Mouse (Mus musculus): ENCODE data around the gene Dohh. TPM values are rescaled to one million over a fixed set of nuclear protein-coding genes. Genes with fewer than 3 reads are reported as not detected.

The Dohh gene
- polyA plus RNA-seq, 1 experiment from 2014 or later = 90.4 TPM

DNA sequence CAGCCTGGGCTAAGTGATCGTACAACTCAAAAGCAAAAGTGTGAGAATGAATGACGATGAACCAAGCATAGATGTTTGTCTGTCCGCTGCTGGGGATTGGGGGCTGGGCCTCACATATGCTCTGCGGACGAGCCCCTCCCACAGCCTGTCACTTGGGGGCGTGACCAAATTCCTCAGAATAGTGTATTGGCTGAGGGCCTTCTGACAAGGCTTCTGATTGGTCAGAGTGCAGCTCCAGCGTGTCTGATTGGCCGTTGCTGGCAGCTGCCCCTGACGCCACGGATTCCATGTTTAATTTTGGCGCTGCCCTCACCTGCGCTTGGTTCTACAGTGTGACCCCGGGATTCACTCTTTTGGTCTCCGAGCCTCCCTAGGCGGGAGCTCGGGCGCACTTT, 48.6 kb downstream of the Dohh start:
- H3K9me3 ChIP-seq = no peaks in the 10 kb centered on the region
- no peaks in the 10 kb centered on the region for H3K36me3 ChIP-seq (replicated peaks)
- H3K27me3 ChIP-seq (replicated peaks) = no peaks in the 10 kb centered on the region
- H3K4me3 ChIP-seq = peak overlapping the region; percentile 26
- peak overlapping the region; percentile 55 for H3K4me2 ChIP-seq
- ATAC-seq (replicated peaks) = peak; percentile 89
- H3K4me1 ChIP-seq = peaks cover 39% of the 10 kb centered on the region
- peak overlapping the region; percentile 55; the same call in 1 of the 2 replicates for H3K27ac ChIP-seq
- peak overlapping the region; percentile 27; the same call in 1 of the 2 replicates for H3K9ac ChIP-seq
- 3% methylated on average over 17 of the region's 17 CpGs for WGBS

DNA sequence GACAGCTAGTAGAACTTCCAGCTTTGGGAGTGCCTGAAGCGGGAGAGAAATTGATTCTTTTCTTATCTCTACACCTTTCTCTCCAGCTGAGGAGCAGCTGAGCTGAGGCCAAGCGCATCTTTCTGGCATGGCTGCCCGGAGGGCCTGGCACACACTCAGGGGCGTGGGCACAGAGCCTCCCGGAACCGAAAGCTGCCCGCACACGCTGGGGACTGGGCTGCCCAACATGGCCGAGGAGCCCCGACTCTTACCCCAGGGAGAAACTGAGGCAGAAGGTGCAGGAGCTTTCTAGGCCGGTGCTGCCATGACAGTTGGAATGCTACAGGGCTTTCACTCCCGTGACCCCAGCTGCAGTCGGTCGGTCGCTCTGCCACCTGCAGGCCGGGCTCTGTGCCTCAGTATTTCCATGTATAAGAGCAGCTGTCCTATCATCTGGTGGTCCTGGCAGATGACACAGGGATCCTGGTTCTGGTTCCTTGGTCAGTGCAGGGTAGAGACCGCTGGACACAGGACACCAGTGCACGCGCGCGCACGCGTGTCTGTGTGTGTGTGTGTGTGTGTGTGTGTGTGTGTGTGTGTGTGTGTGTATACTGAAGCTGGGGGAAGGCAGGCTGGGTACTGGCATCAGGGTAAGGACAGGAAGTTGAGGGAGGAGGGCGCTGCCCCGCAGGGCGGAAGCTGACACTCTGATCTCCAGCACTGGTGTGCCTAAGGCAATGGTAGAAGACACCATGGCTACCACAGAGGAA, 49.5 kb downstream of the Dohh start:
- Histone ChIP-seq H3K9me3 (no peaks in the 10 kb centered on the region), H3K4me1 (peaks cover 39% of the 10 kb centered on the region), H3K9ac (no peak overlapping the region), H3K27me3 (replicated peaks) (no peaks in the 10 kb centered on the region), H3K36me3 (replicated peaks) (no peaks in the 10 kb centered on the region), H3K4me3 (no peak overlapping the region), H3K27ac (no peak overlapping the region), H3K4me2 (peak overlapping the region; percentile 55; the same call in 1 of the 2 replicates)
- 76% methylated on average over 26 of the region's 26 CpGs for WGBS
- ATAC-seq (replicated peaks) = no peak

DNA sequence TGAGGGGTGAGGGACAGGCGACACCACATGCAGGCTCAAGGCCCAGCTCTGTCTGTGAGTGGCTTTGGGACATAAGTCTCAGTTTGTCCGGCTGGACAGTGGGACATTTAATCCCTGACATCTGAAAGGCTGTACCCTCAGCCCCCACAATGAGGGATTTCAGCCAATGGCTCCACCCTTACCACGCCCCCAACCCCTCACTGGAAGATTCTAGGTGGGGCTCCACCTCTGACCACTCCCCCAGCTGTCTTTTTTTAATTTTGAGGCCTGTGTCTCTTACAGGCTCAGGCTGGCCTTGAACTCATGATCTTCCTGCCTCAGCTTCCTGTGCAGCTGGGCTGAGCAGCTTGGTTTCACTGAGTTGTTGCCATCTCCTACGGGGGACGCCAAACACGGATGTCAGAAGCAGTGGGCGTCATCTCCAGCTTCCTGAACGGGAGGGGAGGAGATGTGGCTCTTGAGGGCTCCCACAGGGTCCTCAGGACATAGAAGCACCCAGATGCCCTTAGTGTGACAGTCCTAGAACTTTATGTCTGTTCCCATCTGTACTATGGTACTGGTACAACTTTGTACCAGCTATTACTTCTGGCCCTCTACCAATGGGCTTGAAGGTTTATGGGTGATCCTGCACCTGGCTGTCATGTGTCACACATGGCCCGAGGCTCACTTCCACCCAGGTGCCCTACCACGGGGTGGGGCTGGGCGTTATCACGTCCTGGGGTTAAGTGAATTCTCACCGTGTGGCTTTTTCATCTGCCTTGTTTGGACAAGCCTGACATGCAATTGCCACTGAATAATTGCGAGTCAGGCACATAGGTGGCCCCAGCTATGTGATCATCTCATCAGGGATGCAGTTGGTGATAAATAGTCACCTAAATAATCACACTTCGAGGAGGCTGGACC, 50.4 kb downstream of the Dohh start:
- H3K9me3 ChIP-seq = no peaks in the 10 kb centered on the region
- no peak overlapping the region for H3K4me3 ChIP-seq
- ATAC-seq (replicated peaks) = no peak
- 65% methylated on average over 15 of the region's 15 CpGs for WGBS
- H3K4me1 ChIP-seq = peaks cover 30% of the 10 kb centered on the region
- no peaks in the 10 kb centered on the region for H3K36me3 ChIP-seq (replicated peaks)
- 0 out of 2 replicates have a peak overlapping the region, but pooled peaks have one; percentile 31 for H3K27ac ChIP-seq
- no peak overlapping the region for H3K9ac ChIP-seq
- no peaks in the 10 kb centered on the region for H3K27me3 ChIP-seq (replicated peaks)
- no peak overlapping the region for H3K4me2 ChIP-seq

DNA sequence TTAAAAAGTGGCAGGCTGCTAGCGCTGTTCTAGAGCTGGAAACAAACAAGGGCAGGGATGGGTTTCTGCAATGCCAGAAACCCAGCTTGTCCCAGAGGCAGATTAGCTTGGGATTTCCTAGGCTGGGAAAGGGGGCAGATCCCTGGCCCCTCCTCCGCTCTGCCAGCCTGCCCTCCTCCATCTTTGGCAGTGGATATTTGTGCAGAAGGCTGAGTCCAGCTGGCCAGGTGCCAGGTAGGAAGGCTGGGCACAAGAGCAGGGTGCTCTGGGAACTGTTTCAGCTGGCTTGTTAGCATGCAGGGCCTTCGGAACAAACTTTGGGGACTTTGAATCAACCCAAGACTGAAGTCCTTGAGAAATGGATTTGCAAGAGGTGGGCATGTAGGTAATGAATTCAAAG, 51.2 kb downstream of the Dohh start:
- Histone ChIP-seq H3K9me3 (no peaks in the 10 kb centered on the region), H3K36me3 (replicated peaks) (no peaks in the 10 kb centered on the region), H3K4me2 (no peak overlapping the region), H3K27ac (0 out of 2 replicates have a peak overlapping the region, but pooled peaks have one; percentile 31), H3K4me1 (peaks cover 29% of the 10 kb centered on the region), H3K4me3 (no peak overlapping the region), H3K9ac (no peak overlapping the region), H3K27me3 (replicated peaks) (no peaks in the 10 kb centered on the region)
- ATAC-seq (replicated peaks) = no peak
- WGBS = 73% methylated on average over 3 of the region's 3 CpGs

Small RNA genes within 50 kb of the gene (microRNA-seq; reads per million reads assigned to microRNA genes)
- 0.74 reads per million for gene Mir1191b
- gene Mir6913 = 0.55 reads per million

Other genes with a start within 250 kb of the Dohh start
- gene Zbtb7a, start 249.2 kb upstream of the Dohh start, polyA plus RNA-seq (2015; fragmentation: Nextera tagmentation; extraction: Ambion mirVana) = 16.2 and 16.7 TPM in 2 replicates
- 59.2 and 66.3 TPM in 2 replicates for gene Pias4, start 216.5 kb upstream of the Dohh start, polyA plus RNA-seq (2015; fragmentation: Nextera tagmentation; extraction: Ambion mirVana)
- gene Eef2, start 207.8 kb upstream of the Dohh start, polyA plus RNA-seq (2015; fragmentation: Nextera tagmentation; extraction: Ambion mirVana) = 588 and 606 TPM in 2 replicates
- gene Dapk3, start 201.4 kb upstream of the Dohh start, polyA plus RNA-seq (2015; fragmentation: Nextera tagmentation; extraction: Ambion mirVana) = 66.3 and 67.3 TPM in 2 replicates
- gene 4930442H23Rik, start 200.6 kb upstream of the Dohh start, polyA plus RNA-seq (2015; fragmentation: Nextera tagmentation; extraction: Ambion mirVana) = not detected in 2 replicates
- 0.14 TPM in 1 of 2 replicates, not detected in the other for gene Nmrk2, start 182.4 kb upstream of the Dohh start, polyA plus RNA-seq (2015; fragmentation: Nextera tagmentation; extraction: Ambion mirVana)
- 95.3 and 96.7 TPM in 2 replicates for gene Atcay, start 153.6 kb upstream of the Dohh start, polyA plus RNA-seq (2015; fragmentation: Nextera tagmentation; extraction: Ambion mirVana)
- gene Zfr2, start 151.3 kb upstream of the Dohh start, polyA plus RNA-seq (2015; fragmentation: Nextera tagmentation; extraction: Ambion mirVana) = 35.4 and 37.2 TPM in 2 replicates
- gene Matk, start 131.5 kb upstream of the Dohh start, polyA plus RNA-seq (2015; fragmentation: Nextera tagmentation; extraction: Ambion mirVana) = 37.2 and 40.1 TPM in 2 replicates
- 124 and 126 TPM in 2 replicates for gene Mrpl54, start 117.5 kb upstream of the Dohh start, polyA plus RNA-seq (2015; fragmentation: Nextera tagmentation; extraction: Ambion mirVana)
- 36.4 and 38.5 TPM in 2 replicates for gene Apba3, start 117.5 kb upstream of the Dohh start, polyA plus RNA-seq (2015; fragmentation: Nextera tagmentation; extraction: Ambion mirVana)
- 6.9 and 8.0 TPM in 2 replicates for gene Tjp3, start 92.8 kb upstream of the Dohh start, polyA plus RNA-seq (2015; fragmentation: Nextera tagmentation; extraction: Ambion mirVana)
- 154 and 159 TPM in 2 replicates for gene Pip5k1c, start 91.5 kb upstream of the Dohh start, polyA plus RNA-seq (2015; fragmentation: Nextera tagmentation; extraction: Ambion mirVana)
- gene Cactin, start 63.3 kb upstream of the Dohh start, polyA plus RNA-seq (2015; fragmentation: Nextera tagmentation; extraction: Ambion mirVana) = 35.8 and 38.3 TPM in 2 replicates
- gene Tbxa2r, start 55.7 kb upstream of the Dohh start, polyA plus RNA-seq (2015; fragmentation: Nextera tagmentation; extraction: Ambion mirVana) = 5.7 and 6.2 TPM in 2 replicates
- gene Gipc3, start 41.2 kb upstream of the Dohh start, polyA plus RNA-seq (2015; fragmentation: Nextera tagmentation; extraction: Ambion mirVana) = not detected in 2 replicates
- 26.6 and 29.9 TPM in 2 replicates for gene Hmg20b, start 33.9 kb upstream of the Dohh start, polyA plus RNA-seq (2015; fragmentation: Nextera tagmentation; extraction: Ambion mirVana)
- gene Mfsd12, start 26.9 kb upstream of the Dohh start, polyA plus RNA-seq (2015; fragmentation: Nextera tagmentation; extraction: Ambion mirVana) = 19.7 and 22.5 TPM in 2 replicates
- 1.1 TPM in 2 replicates for gene 4930404N11Rik, start 18.6 kb upstream of the Dohh start, polyA plus RNA-seq (2015; fragmentation: Nextera tagmentation; extraction: Ambion mirVana)
- 153 and 159 TPM in 2 replicates for gene Fzr1, start 5.9 kb upstream of the Dohh start, polyA plus RNA-seq (2015; fragmentation: Nextera tagmentation; extraction: Ambion mirVana)
- 8.4 and 9.3 TPM in 2 replicates for gene Gm48551, start within 50 bp of the Dohh start, polyA plus RNA-seq (2015; fragmentation: Nextera tagmentation; extraction: Ambion mirVana)
- 2.7 and 3.3 TPM in 2 replicates for gene Gm48552, start 4.6 kb downstream of the Dohh start, polyA plus RNA-seq (2015; fragmentation: Nextera tagmentation; extraction: Ambion mirVana)
- gene Smim24, start 8.6 kb downstream of the Dohh start, polyA plus RNA-seq (2015; fragmentation: Nextera tagmentation; extraction: Ambion mirVana) = 1.4 and 1.6 TPM in 2 replicates
- gene Nfic, start 71.2 kb downstream of the Dohh start, polyA plus RNA-seq (2015; fragmentation: Nextera tagmentation; extraction: Ambion mirVana) = 18.1 and 22.8 TPM in 2 replicates
- gene Celf5, start 98.3 kb downstream of the Dohh start, polyA plus RNA-seq (2015; fragmentation: Nextera tagmentation; extraction: Ambion mirVana) = 106 and 109 TPM in 2 replicates
- gene Ncln, start 112.0 kb downstream of the Dohh start, polyA plus RNA-seq (2015; fragmentation: Nextera tagmentation; extraction: Ambion mirVana) = 69.7 and 73.8 TPM in 2 replicates
- gene S1pr4, start 115.7 kb downstream of the Dohh start, polyA plus RNA-seq (2015; fragmentation: Nextera tagmentation; extraction: Ambion mirVana) = 0.71 and 1.2 TPM in 2 replicates
- 0.96 and 1.1 TPM in 2 replicates for gene Gna15, start 139.8 kb downstream of the Dohh start, polyA plus RNA-seq (2015; fragmentation: Nextera tagmentation; extraction: Ambion mirVana)
- gene Gna11, start 160.8 kb downstream of the Dohh start, polyA plus RNA-seq (2015; fragmentation: Nextera tagmentation; extraction: Ambion mirVana) = 100 and 101 TPM in 2 replicates
- gene Aes, start 175.1 kb downstream of the Dohh start, polyA plus RNA-seq (2015; fragmentation: Nextera tagmentation; extraction: Ambion mirVana) = 802 and 851 TPM in 2 replicates
- 57.4 and 58.8 TPM in 2 replicates for gene Tle2, start 190.1 kb downstream of the Dohh start, polyA plus RNA-seq (2015; fragmentation: Nextera tagmentation; extraction: Ambion mirVana)
- gene Tle6, start 216.6 kb downstream of the Dohh start, polyA plus RNA-seq (2015; fragmentation: Nextera tagmentation; extraction: Ambion mirVana) = 6.7 and 8.0 TPM in 2 replicates
- 1.8 and 2.0 TPM in 2 replicates for gene BC025920, start 221.8 kb downstream of the Dohh start, polyA plus RNA-seq (2015; fragmentation: Nextera tagmentation; extraction: Ambion mirVana)
- 60.1 and 60.4 TPM in 2 replicates for gene Sirt6, start 243.4 kb downstream of the Dohh start, polyA plus RNA-seq (2015; fragmentation: Nextera tagmentation; extraction: Ambion mirVana)
- 19.1 and 20.2 TPM in 2 replicates for gene Ankrd24, start 244.1 kb downstream of the Dohh start, polyA plus RNA-seq (2015; fragmentation: Nextera tagmentation; extraction: Ambion mirVana)